Mouse (Mus musculus) midbrain, embryonic 11.5 days (tissue): Measurements from ENCODE around the gene Tstd1. TPM values are rescaled to one million over a fixed set of nuclear protein-coding genes. Genes with fewer than 3 reads are reported as not detected.

Experiments
- ATAC-seq: fragments of 200-750 bp; cut with Nextera tagmentation; 2 replicates; pipeline ENCODE4 v1.8.0; 2017; ENCODE audit warnings: moderate TSS enrichment, moderate library complexity; ENCODE audit not compliant: low FRiP score
- DNase-seq: peaks from one replicate; pipeline ENCODE4 v3.0.0; 2015; ENCODE audit warnings: low spot score; ENCODE audit errors: missing footprints
- H3K27ac ChIP-seq: fragments of 300-500 bp; sonication (generic); 2 replicates; pipeline ENCODE4 v1.5.1; 2014; ENCODE audit warnings: low read depth, low read length
- H3K27me3 ChIP-seq: fragments of 300-500 bp; sonication (generic); 2 replicates; pipeline ENCODE4 v1.6.1; 2014; ENCODE audit warnings: mild to moderate bottlenecking, low read length, moderate library complexity, mixed read lengths; ENCODE audit not compliant: control insufficient read depth, insufficient read depth
- H3K36me3 ChIP-seq: fragments of 300-500 bp; sonication (generic); 2 replicates; pipeline ENCODE4 v1.6.1; 2014; ENCODE audit warnings: mild to moderate bottlenecking, low read length, moderate library complexity, mixed read lengths; ENCODE audit not compliant: control insufficient read depth, insufficient read depth
- H3K4me1 ChIP-seq: fragments of 300-500 bp; sonication (generic); 2 replicates; pipeline ENCODE4 v1.6.1; 2014; ENCODE audit warnings: low read length; ENCODE audit not compliant: control insufficient read depth, insufficient read depth
- H3K4me2 ChIP-seq: fragments of 300-500 bp; sonication (generic); 2 replicates; pipeline ENCODE4 v1.6.1; 2014; ENCODE audit warnings: mild to moderate bottlenecking, moderate library complexity
- H3K4me3 ChIP-seq: fragments of 300-500 bp; sonication (generic); 2 replicates; pipeline ENCODE4 v1.5.1; 2014; ENCODE audit warnings: low read depth, low read length
- H3K9ac ChIP-seq: fragments of 300-500 bp; sonication (generic); 2 replicates; pipeline ENCODE4 v1.6.1; 2014; ENCODE audit warnings: low read length
- H3K9me3 ChIP-seq: fragments of 300-500 bp; sonication (generic); 2 replicates; pipeline ENCODE4 v1.6.1; 2016; ENCODE audit warnings: low read length; ENCODE audit not compliant: control insufficient read depth
- WGBS: fragments of 180-500 bp; shearing (Covaris S2); extraction: QIAGEN DNeasy Blood & Tissue Kit; methylation state at CpG from one replicate; pipeline ENCODE4 v1.1.7; 2014; 5-methylcytosine and 5-hydroxymethylcytosine counted together
- polyA plus RNA-seq: library from polyadenylated mRNA; unstranded; fragments of >200 nt; fragmentation: Nextera tagmentation; extraction: Ambion mirVana; gene quantifications from 2 replicates; pipeline ENCODE4 v1.2.1, GENCODE M21; 2014

Gene Tstd1
- polyA plus RNA-seq, 1 experiment from 2014 or later: 4.0 TPM

GRCm38 (mm10) chr1:171384361-171384760 lies 34.3 kb upstream of the Tstd1 start:
- H3K4me3 ChIP-seq: no peak overlapping the region
- DNase-seq (no peak), ATAC-seq (no peak)
- H3K27ac ChIP-seq: no peak overlapping the region
- no peak overlapping the region for H3K4me2 ChIP-seq
- H3K9ac ChIP-seq: no peak overlapping the region
- peaks cover 4% of the 10 kb centered on the region; the same call in 1 of the 2 replicates for H3K27me3 ChIP-seq
- H3K9me3 ChIP-seq: no peaks in the 10 kb centered on the region
- WGBS: 69% methylated on average over 9 of the region's 9 CpGs
- H3K36me3 ChIP-seq: no peaks in the 10 kb centered on the region
- peaks cover 4% of the 10 kb centered on the region; the same call in 1 of the 2 replicates for H3K4me1 ChIP-seq

DNA sequence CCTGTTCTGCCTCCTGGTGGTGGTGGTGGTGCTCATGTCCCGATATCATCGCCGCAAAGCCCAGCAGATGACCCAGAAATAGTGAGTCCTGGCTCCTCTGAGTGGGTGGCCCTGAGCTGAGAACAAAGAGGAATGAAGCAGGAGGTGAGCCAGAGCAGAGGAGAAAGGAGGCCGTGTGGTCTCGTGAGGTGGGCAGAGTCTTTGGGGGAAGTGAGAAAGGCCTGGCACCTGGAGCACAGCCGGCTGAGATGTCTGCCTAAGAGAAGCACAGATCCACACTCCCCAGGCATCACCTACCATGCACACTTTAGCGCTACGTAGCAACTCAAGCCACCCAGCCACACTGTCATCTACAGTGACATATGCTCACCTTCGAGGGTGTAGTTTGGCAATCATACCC lies 33.5 kb upstream of the Tstd1 start:
- peaks cover 4% of the 10 kb centered on the region; the same call in 1 of the 2 replicates for H3K27me3 ChIP-seq
- no peak overlapping the region for H3K4me3 ChIP-seq
- WGBS: 63% methylated on average over 9 of the region's 9 CpGs
- H3K9me3 ChIP-seq: no peaks in the 10 kb centered on the region
- H3K27ac ChIP-seq: no peak overlapping the region
- H3K4me2 ChIP-seq: no peak overlapping the region
- ATAC-seq (no peak), DNase-seq (no peak)
- H3K4me1 ChIP-seq: peaks cover 2% of the 10 kb centered on the region; the same call in 1 of the 2 replicates
- H3K9ac ChIP-seq: no peak overlapping the region
- no peaks in the 10 kb centered on the region for H3K36me3 ChIP-seq

DNA sequence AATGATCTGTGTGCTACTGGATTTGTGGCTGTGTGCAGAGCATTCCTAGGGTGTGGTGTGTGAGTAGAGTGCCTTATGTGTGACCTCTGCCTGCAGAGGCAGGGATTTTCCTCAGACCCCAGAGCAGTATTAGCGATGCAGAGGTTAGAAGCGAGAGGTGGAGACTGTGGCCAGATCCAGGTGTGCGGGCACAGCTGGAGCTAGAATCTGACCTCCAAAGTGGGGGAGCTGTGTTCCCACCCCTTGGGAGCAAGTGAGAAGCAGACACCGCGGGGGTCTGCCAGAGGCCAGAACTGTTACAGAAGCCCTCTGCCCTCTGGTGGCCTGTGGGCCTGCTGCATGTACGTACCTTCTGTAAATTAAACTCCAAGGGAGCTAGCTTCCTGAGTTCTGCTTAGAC lies 31.6 kb upstream of the Tstd1 start:
- Histone ChIP-seq H3K9ac (no peak overlapping the region), H3K4me1 (no peaks in the 10 kb centered on the region), H3K27ac (no peak overlapping the region), H3K4me3 (no peak overlapping the region), H3K4me2 (no peak overlapping the region; the same call in 1 of the 2 replicates), H3K9me3 (no peaks in the 10 kb centered on the region), H3K27me3 (peaks cover 2% of the 10 kb centered on the region; the same call in 1 of the 2 replicates), H3K36me3 (no peaks in the 10 kb centered on the region)
- ATAC-seq: peak; percentile 30; the same call in 1 of the 2 replicates
- DNase-seq: no peak
- 15% methylated on average over 6 of the region's 6 CpGs for WGBS

- Histone ChIP-seq H3K9me3 (no peaks in the 10 kb centered on the region), H3K27ac (no peak within 1 kb of the TSS), H3K36me3 (no peaks in the 10 kb centered on the region), H3K27me3 (peaks cover 2% of the 10 kb centered on the region; the same call in 1 of the 2 replicates), H3K4me2 (no peak within 1 kb of the TSS), H3K4me1 (no peaks in the 10 kb centered on the region), H3K9ac (no peak within 1 kb of the TSS), H3K4me3 (no peak within 1 kb of the TSS)
- no peak for ATAC-seq
- WGBS: 85% methylated on average over 15 of the region's 15 CpGs
- DNase-seq: no peak
Measured at GRCm38 (mm10) chr1:171388376-171389102, 30.1 kb upstream of the Tstd1 start, which contains the start of gene Arhgap30. Gene Arhgap30 (plus strand): TSS chr1:171388954.

DNA sequence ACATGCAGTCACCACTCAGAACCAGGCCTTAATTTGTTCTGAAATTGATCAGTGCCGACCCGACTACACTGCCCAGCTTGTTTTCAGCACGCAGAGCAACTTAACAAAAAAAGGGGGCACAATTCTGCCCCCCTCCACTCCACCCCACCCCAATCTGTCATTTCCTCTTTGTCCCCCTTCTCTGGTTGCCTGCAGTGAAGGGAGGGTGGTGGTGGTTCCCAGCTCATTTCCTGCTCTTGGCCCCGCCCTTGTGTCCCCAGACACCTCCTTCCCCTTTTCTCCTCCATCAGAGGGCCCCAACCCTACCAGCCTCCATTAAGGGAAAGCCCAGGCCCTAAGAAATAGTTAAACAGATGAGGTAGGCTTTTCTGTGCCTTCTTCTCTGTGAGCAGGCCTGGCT lies 28.6 kb upstream of the Tstd1 start:
- no peaks in the 10 kb centered on the region for H3K36me3 ChIP-seq
- DNase-seq (no peak), ATAC-seq (no peak)
- H3K4me2 ChIP-seq: no peak overlapping the region
- no peak overlapping the region for H3K9ac ChIP-seq
- peaks cover 2% of the 10 kb centered on the region; the same call in 1 of the 2 replicates for H3K27me3 ChIP-seq
- H3K4me3 ChIP-seq: no peak overlapping the region
- no peaks in the 10 kb centered on the region for H3K4me1 ChIP-seq
- H3K27ac ChIP-seq: no peak overlapping the region
- 87% methylated on average over 4 of the region's 4 CpGs for WGBS
- H3K9me3 ChIP-seq: no peaks in the 10 kb centered on the region

- DNase-seq: peak; percentile 10
- no peak overlapping the region for H3K9ac ChIP-seq
- no peaks in the 10 kb centered on the region for H3K4me1 ChIP-seq
- no peak overlapping the region for H3K4me3 ChIP-seq
- H3K27ac ChIP-seq: no peak overlapping the region
- H3K27me3 ChIP-seq: no peaks in the 10 kb centered on the region
- H3K4me2 ChIP-seq: no peak overlapping the region
- ATAC-seq: no peak
- no peaks in the 10 kb centered on the region for H3K9me3 ChIP-seq
- WGBS: 84% methylated on average over 4 of the region's 4 CpGs
- H3K36me3 ChIP-seq: no peaks in the 10 kb centered on the region
Measured at GRCm38 (mm10) chr1:171401821-171402220, 16.9 kb upstream of the Tstd1 start.

DNA sequence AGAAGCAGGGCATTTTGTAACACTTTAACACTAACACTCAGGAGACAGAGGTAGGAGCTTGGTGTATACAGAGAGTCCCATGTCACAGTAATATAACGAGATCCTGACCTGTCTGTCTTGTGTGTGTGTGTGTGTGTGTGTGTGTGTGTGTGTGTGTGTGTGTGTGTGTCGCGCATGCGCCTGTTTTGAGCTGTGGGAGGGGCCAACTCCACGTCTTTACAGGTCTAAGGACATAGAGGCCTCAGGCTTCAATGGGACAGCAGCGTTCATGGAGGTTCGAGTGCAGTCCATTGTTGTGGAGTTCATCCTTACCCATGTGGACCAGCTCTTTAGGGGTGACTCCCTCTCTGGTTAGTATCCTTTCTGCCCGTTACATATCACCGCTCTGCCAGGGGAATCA lies 15.7 kb upstream of the Tstd1 start:
- no peak for ATAC-seq
- Histone ChIP-seq H3K4me3 (no peak overlapping the region), H3K27me3 (no peaks in the 10 kb centered on the region), H3K9ac (no peak overlapping the region), H3K9me3 (no peaks in the 10 kb centered on the region), H3K4me2 (no peak overlapping the region), H3K27ac (no peak overlapping the region), H3K4me1 (no peaks in the 10 kb centered on the region), H3K36me3 (no peaks in the 10 kb centered on the region)
- DNase-seq: peak; percentile 10
- 87% methylated on average over 9 of the region's 9 CpGs for WGBS

DNA sequence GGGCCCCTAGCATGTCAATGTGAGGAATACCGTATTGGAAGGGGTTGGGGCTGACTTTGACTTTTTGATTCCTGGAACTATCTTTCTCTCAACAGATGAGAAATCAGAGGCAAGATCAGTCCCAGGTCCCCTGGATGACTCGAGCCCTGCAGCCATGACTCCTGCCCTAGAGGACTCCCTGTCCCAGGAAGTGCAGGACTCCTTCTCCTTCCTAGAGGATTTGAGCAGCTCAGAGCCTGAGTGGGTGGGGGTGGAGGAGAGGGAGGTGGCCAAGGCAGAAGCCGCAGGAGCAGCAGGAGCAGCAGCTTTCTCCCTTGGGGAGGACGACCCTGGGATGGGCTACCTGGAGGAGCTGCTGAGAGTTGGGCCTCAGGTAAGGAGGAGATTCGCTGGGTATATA lies 11.4 kb upstream of the Tstd1 start:
- Histone ChIP-seq H3K4me1 (no peaks in the 10 kb centered on the region; the same call in 1 of the 2 replicates), H3K36me3 (no peaks in the 10 kb centered on the region), H3K9ac (no peak overlapping the region), H3K9me3 (no peaks in the 10 kb centered on the region), H3K27me3 (peaks cover 4% of the 10 kb centered on the region; the same call in 1 of the 2 replicates), H3K4me2 (no peak overlapping the region), H3K4me3 (no peak overlapping the region), H3K27ac (no peak overlapping the region)
- DNase-seq: no peak
- ATAC-seq: no peak
- WGBS: 70% methylated on average over 5 of the region's 5 CpGs

GRCm38 (mm10) chr1:171410231-171410630 lies 8.4 kb upstream of the Tstd1 start:
- WGBS: 73% methylated on average over 1 of the region's 1 CpGs

More at GRCm38 (mm10) chr1:171410231-171410630, 8.4 kb upstream of the Tstd1 start:
- DNase-seq: no peak
- Histone ChIP-seq H3K27ac (no peak overlapping the region), H3K4me3 (no peak overlapping the region), H3K4me1 (peaks cover 9% of the 10 kb centered on the region; the same call in 1 of the 2 replicates), H3K9ac (no peak overlapping the region), H3K27me3 (peaks cover 4% of the 10 kb centered on the region; the same call in 1 of the 2 replicates), H3K36me3 (no peaks in the 10 kb centered on the region), H3K9me3 (no peaks in the 10 kb centered on the region), H3K4me2 (no peak overlapping the region)
- no peak for ATAC-seq
